Comparison of ENCODE assay signal across 8 mouse cellular contexts in genomic region chr5:144222811-144223502, GRCm38 (mm10). TPM values are rescaled to one million over a fixed set of nuclear protein-coding genes. Genes with fewer than 3 reads are reported as not detected.
A peak's percentile ranks its signal among the peaks of the same experiment; 100 is the strongest.
DNase-seq lines count a peak whose midpoint lies in the region; ATAC-seq lines count a peak whose summit lies in the region.

No protein-coding gene starts in this region.

- peak overlapping the region; percentile 78 for H3K4me2 ChIP-seq in forebrain, embryonic 13.5 days
- peak overlapping the region; percentile 74 for H3K4me2 ChIP-seq in hindbrain, embryonic 15.5 days
- peak overlapping the region; percentile 65 for H3K4me2 ChIP-seq in limb, embryonic 15.5 days
- H3K4me2 ChIP-seq in midbrain, embryonic 15.5 days: peak overlapping the region; percentile 89

- H3K4me3 ChIP-seq in forebrain, embryonic 13.5 days: peak overlapping the region; percentile 78
- peak overlapping the region; percentile 84 for H3K4me3 ChIP-seq in hindbrain, embryonic 15.5 days
- peak overlapping the region; percentile 71 for H3K4me3 ChIP-seq in limb, embryonic 15.5 days
- peak overlapping the region; percentile 71 for H3K4me3 ChIP-seq in midbrain, embryonic 15.5 days

- H3K27ac ChIP-seq in forebrain, embryonic 13.5 days: peak overlapping the region; percentile 80
- peak overlapping the region; percentile 76 for H3K27ac ChIP-seq in hindbrain, embryonic 15.5 days (replicated peaks)
- peak overlapping the region; percentile 82 for H3K27ac ChIP-seq in limb, embryonic 15.5 days
- peak overlapping the region; percentile 71 for H3K27ac ChIP-seq in midbrain, embryonic 15.5 days

- peak; percentile 55 for ATAC-seq in frontal cortex, adult (ENCODE audit: low TSS enrichment)
- ATAC-seq in forebrain, embryonic 13.5 days: peak; percentile 81
- peak; percentile 24; the same call in 1 of the 2 replicates for ATAC-seq in hindbrain, embryonic 15.5 days (ENCODE audit: low FRiP score, low read depth)
- ATAC-seq in limb, embryonic 15.5 days (ENCODE audit: insufficient number of reproducible peaks, low FRiP score, low TSS enrichment, low read depth): peak; percentile 46; the same call in 1 of the 2 replicates
- peak; percentile 27 for ATAC-seq in midbrain, embryonic 15.5 days (replicated peaks)
- no peak for ATAC-seq in erythroid progenitor cell, adult 5-6 weeks (replicated peaks; ENCODE audit: low FRiP score, poor library complexity, severe bottlenecking)

- 4% methylated on average over 25 of the region's 25 CpGs for WGBS in forebrain, embryonic 13.5 days
- 4% methylated on average over 25 of the region's 25 CpGs for WGBS in hindbrain, embryonic 15.5 days
- 2% methylated on average over 25 of the region's 25 CpGs for WGBS in limb, embryonic 15.5 days
- WGBS in midbrain, embryonic 15.5 days: 4% methylated on average over 25 of the region's 25 CpGs

- no peak for DNase-seq in frontal cortex, postnatal 36 days (ENCODE audit: low spot score in 2 of 2)
- DNase-seq in adrenal gland, postnatal 25 days: peak; percentile 57

- peaks cover 28% of the 10 kb centered on the region for H3K4me1 ChIP-seq in forebrain, embryonic 13.5 days
- peaks cover 39% of the 10 kb centered on the region for H3K4me1 ChIP-seq in hindbrain, embryonic 15.5 days (replicated peaks)
- H3K4me1 ChIP-seq in limb, embryonic 15.5 days: peaks cover 19% of the 10 kb centered on the region
- H3K4me1 ChIP-seq in midbrain, embryonic 15.5 days: peaks cover 26% of the 10 kb centered on the region

- H3K9ac ChIP-seq in forebrain, embryonic 13.5 days: peak overlapping the region; percentile 82
- peak overlapping the region; percentile 89 for H3K9ac ChIP-seq in hindbrain, embryonic 15.5 days
- H3K9ac ChIP-seq in limb, embryonic 15.5 days: peak overlapping the region; percentile 51
- H3K9ac ChIP-seq in midbrain, embryonic 15.5 days: peak overlapping the region; percentile 74

- H3K9me3 ChIP-seq in forebrain, embryonic 13.5 days (replicated peaks): no peaks in the 10 kb centered on the region
- no peaks in the 10 kb centered on the region for H3K9me3 ChIP-seq in hindbrain, embryonic 15.5 days
- H3K9me3 ChIP-seq in limb, embryonic 15.5 days: no peaks in the 10 kb centered on the region
- H3K9me3 ChIP-seq in midbrain, embryonic 15.5 days: no peaks in the 10 kb centered on the region

- no peaks in the 10 kb centered on the region for H3K27me3 ChIP-seq in forebrain, embryonic 13.5 days
- no peaks in the 10 kb centered on the region for H3K27me3 ChIP-seq in hindbrain, embryonic 15.5 days
- H3K27me3 ChIP-seq in limb, embryonic 15.5 days: no peaks in the 10 kb centered on the region
- H3K27me3 ChIP-seq in midbrain, embryonic 15.5 days (replicated peaks): no peaks in the 10 kb centered on the region

- no peaks in the 10 kb centered on the region for H3K36me3 ChIP-seq in forebrain, embryonic 13.5 days (ENCODE audit: poor library complexity, severe bottlenecking)
- 0 out of 2 replicates have a peak, but pooled peaks cover 6% of the 10 kb centered on the region for H3K36me3 ChIP-seq in hindbrain, embryonic 15.5 days
- H3K36me3 ChIP-seq in limb, embryonic 15.5 days: peaks cover 3% of the 10 kb centered on the region; the same call in 1 of the 2 replicates
- H3K36me3 ChIP-seq in midbrain, embryonic 15.5 days (replicated peaks): no peaks in the 10 kb centered on the region

RNA-seq across cellular contexts. Expression of gene Tecpr1, which starts 0.5 kb away (rescaled TPM):
- total RNA-seq in adrenal gland, postnatal 25 days (2021): 101 and 107 TPM in 2 replicates
- polyA plus RNA-seq in forebrain, embryonic 13.5 days (2015; fragmentation: Nextera tagmentation; extraction: Ambion mirVana): 37.9 and 39.7 TPM in 2 replicates
- 43.0 and 47.4 TPM in 2 replicates for polyA plus RNA-seq in hindbrain, embryonic 15.5 days (2015; fragmentation: Nextera tagmentation; extraction: Ambion mirVana)
- 21.7 and 23.3 TPM in 2 replicates for polyA plus RNA-seq in limb, embryonic 15.5 days (2015; fragmentation: Nextera tagmentation; extraction: Ambion mirVana)
- polyA plus RNA-seq in midbrain, embryonic 15.5 days (2015; fragmentation: Nextera tagmentation; extraction: Ambion mirVana): 53.6 and 56.0 TPM in 2 replicates
- total RNA-seq in erythroid progenitor cell, adult 5-6 weeks (2015; ENCODE audit: low replicate concordance): 2.9 and 8.3 TPM in 2 replicates
- 2.1 and 6.2 TPM in 2 replicates for total RNA-seq in erythroid progenitor cell, adult 5-6 weeks (2017; ENCODE audit: low replicate concordance)

RNA-seq across cellular contexts. Expression of gene Bri3, which starts 21.3 kb away (rescaled TPM):
- total RNA-seq in adrenal gland, postnatal 25 days (2021): 110 and 114 TPM in 2 replicates
- polyA plus RNA-seq in forebrain, embryonic 13.5 days (2015; fragmentation: Nextera tagmentation; extraction: Ambion mirVana): 117 and 128 TPM in 2 replicates
- 105 and 106 TPM in 2 replicates for polyA plus RNA-seq in hindbrain, embryonic 15.5 days (2015; fragmentation: Nextera tagmentation; extraction: Ambion mirVana)
- polyA plus RNA-seq in limb, embryonic 15.5 days (2015; fragmentation: Nextera tagmentation; extraction: Ambion mirVana): 81.5 and 97.3 TPM in 2 replicates
- 108 and 113 TPM in 2 replicates for polyA plus RNA-seq in midbrain, embryonic 15.5 days (2015; fragmentation: Nextera tagmentation; extraction: Ambion mirVana)
- total RNA-seq in erythroid progenitor cell, adult 5-6 weeks (2015; ENCODE audit: low replicate concordance): 20.1 and 20.5 TPM in 2 replicates
- 3.0 and 4.9 TPM in 2 replicates for total RNA-seq in erythroid progenitor cell, adult 5-6 weeks (2017; ENCODE audit: low replicate concordance)

RNA-seq across cellular contexts. Expression of gene Bhlha15, which starts 32.9 kb away (rescaled TPM):
- 0.61 and 0.62 TPM in 2 replicates for total RNA-seq in adrenal gland, postnatal 25 days (2021)
- polyA plus RNA-seq in forebrain, embryonic 13.5 days (2015; fragmentation: Nextera tagmentation; extraction: Ambion mirVana): 0.06 and 0.10 TPM in 2 replicates
- 0.04 and 0.10 TPM in 2 replicates for polyA plus RNA-seq in hindbrain, embryonic 15.5 days (2015; fragmentation: Nextera tagmentation; extraction: Ambion mirVana)
- 0.28 and 0.38 TPM in 2 replicates for polyA plus RNA-seq in limb, embryonic 15.5 days (2015; fragmentation: Nextera tagmentation; extraction: Ambion mirVana)
- polyA plus RNA-seq in midbrain, embryonic 15.5 days (2015; fragmentation: Nextera tagmentation; extraction: Ambion mirVana): 0.05 and 0.06 TPM in 2 replicates
- not detected in 2 replicates for total RNA-seq in erythroid progenitor cell, adult 5-6 weeks (2015; ENCODE audit: low replicate concordance)
- not detected in 2 replicates for total RNA-seq in erythroid progenitor cell, adult 5-6 weeks (2017; ENCODE audit: low replicate concordance)
